8 mouse cellular contexts compared by ENCODE assay signal in the genomic region with DNA sequence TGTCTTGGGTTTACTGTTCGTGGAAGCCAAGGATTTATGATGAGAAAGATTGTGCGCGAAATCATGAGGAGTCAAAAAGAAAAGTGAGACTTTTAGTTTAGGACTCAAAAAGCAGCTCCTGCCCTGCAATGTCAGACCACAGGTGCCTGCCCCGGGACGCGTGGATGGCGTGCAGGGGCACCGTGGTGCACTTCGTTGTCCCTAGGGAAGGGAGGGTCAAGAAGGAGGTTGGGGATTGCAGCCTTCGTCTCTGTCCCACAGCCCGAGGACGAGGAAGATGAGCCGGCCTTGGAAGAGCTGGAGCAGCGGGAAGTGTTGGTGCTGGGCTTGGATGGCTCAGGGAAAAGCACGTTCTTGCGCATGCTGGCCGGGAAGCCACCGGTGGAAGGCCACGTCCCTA. TPM values are rescaled to one million over a fixed set of nuclear protein-coding genes. Genes with fewer than 3 reads are reported as not detected.
DNase-seq lines count a peak whose midpoint lies in the region; ATAC-seq and TF ChIP-seq lines count a peak whose summit lies in the region.

No protein-coding gene starts in this region.

- peaks cover 38% of the 10 kb centered on the region for H3K36me3 ChIP-seq in heart, embryonic 14.5 days (ENCODE audit: control insufficient read depth, insufficient read depth, low read length)
- peaks cover 3% of the 10 kb centered on the region; the same call in 1 of the 2 replicates for H3K36me3 ChIP-seq in ES-E14 (ENCODE audit: control insufficient read depth, insufficient read depth, low read length, poor library complexity, severe bottlenecking)
- peaks cover 38% of the 10 kb centered on the region for H3K36me3 ChIP-seq in forebrain, embryonic 13.5 days (ENCODE audit: poor library complexity, severe bottlenecking)
- peaks cover 13% of the 10 kb centered on the region for H3K36me3 ChIP-seq in liver, embryonic 13.5 days

- H3K4me2 ChIP-seq in heart, embryonic 14.5 days (ENCODE audit: low read length), result peak overlapping the region; percentile 95
- peak overlapping the region; percentile 76 for H3K4me2 ChIP-seq in forebrain, embryonic 13.5 days
- peak overlapping the region; percentile 83 for H3K4me2 ChIP-seq in liver, embryonic 13.5 days

- H3K27me3 ChIP-seq in heart, embryonic 14.5 days (ENCODE audit: control insufficient read depth, insufficient read depth, low read length), result no peaks in the 10 kb centered on the region
- H3K27me3 ChIP-seq in forebrain, embryonic 13.5 days, result peaks cover 8% of the 10 kb centered on the region; the same call in 1 of the 2 replicates
- H3K27me3 ChIP-seq in liver, embryonic 13.5 days, result no peaks in the 10 kb centered on the region

- peak overlapping the region; percentile 85 to 90 for H3K4me3 ChIP-seq in heart, embryonic 14.5 days (ENCODE audit: control insufficient read depth in 1 of 2, insufficient read depth in 1 of 2, low read depth in 1 of 2, low read length in 2 of 2)
- peak overlapping the region; percentile 89 to 92 for H3K4me3 ChIP-seq in ES-E14 (ENCODE audit: insufficient read depth in 1 of 2, low read depth in 1 of 2, low read length in 2 of 2, poor library complexity in 1 of 2, severe bottlenecking in 1 of 2)
- peak overlapping the region; percentile 99 for H3K4me3 ChIP-seq in forebrain, embryonic 13.5 days
- H3K4me3 ChIP-seq in liver, embryonic 13.5 days (replicated peaks), result peak overlapping the region; percentile 71

- peak overlapping the region; percentile 91 for H3K9ac ChIP-seq in heart, embryonic 14.5 days (ENCODE audit: low read length)
- H3K9ac ChIP-seq in ES-E14 (ENCODE audit: insufficient read depth, low read depth, low read length, poor library complexity, severe bottlenecking), result peak overlapping the region; percentile 93
- H3K9ac ChIP-seq in forebrain, embryonic 13.5 days, result peak overlapping the region; percentile 94
- H3K9ac ChIP-seq in liver, embryonic 13.5 days, result peak overlapping the region; percentile 75

- peak overlapping the region; percentile 61 to 78 for H3K27ac ChIP-seq in heart, embryonic 14.5 days (replicated peaks in 1 of 2; ENCODE audit: control insufficient read depth in 1 of 2, insufficient read depth in 1 of 2, low read depth in 2 of 2, low read length in 2 of 2)
- H3K27ac ChIP-seq in ES-E14 (ENCODE audit: insufficient read depth, low read depth, low read length, poor library complexity, severe bottlenecking), result no peak overlapping the region
- no peak overlapping the region; the same call in 1 of the 2 replicates for H3K27ac ChIP-seq in forebrain, embryonic 13.5 days
- peak overlapping the region; percentile 31 for H3K27ac ChIP-seq in liver, embryonic 13.5 days

- no peak for ATAC-seq in heart, embryonic 14.5 days (ENCODE audit: insufficient number of reproducible peaks, insufficient read depth, low FRiP score, low read depth)
- ATAC-seq in forebrain, embryonic 13.5 days, result peak; percentile 9; the same call in 1 of the 2 replicates
- ATAC-seq in liver, embryonic 13.5 days (ENCODE audit: low read depth), result no peak
- no peak for ATAC-seq in megakaryocyte-erythroid progenitor cell, adult 5-6 weeks (replicated peaks; ENCODE audit: low FRiP score, low TSS enrichment, poor library complexity, severe bottlenecking)

- peaks cover 3 to 20% of the 10 kb centered on the region in 2 experiments for H3K4me1 ChIP-seq in heart, embryonic 14.5 days (ENCODE audit: control insufficient read depth in 2 of 2, insufficient read depth in 2 of 2, low read length in 2 of 2)
- peaks cover 2 to 9% of the 10 kb centered on the region in 2 experiments; a peak in 1 of 4 replicates for H3K4me1 ChIP-seq in ES-E14 (ENCODE audit: control insufficient read depth in 2 of 2, insufficient read depth in 2 of 2, low read length in 2 of 2, poor library complexity in 1 of 2)
- H3K4me1 ChIP-seq in forebrain, embryonic 13.5 days, result peaks cover 31% of the 10 kb centered on the region
- peaks cover 43% of the 10 kb centered on the region for H3K4me1 ChIP-seq in liver, embryonic 13.5 days (replicated peaks)

- H3K9me3 ChIP-seq in heart, embryonic 14.5 days (ENCODE audit: control insufficient read depth, low read length), result no peaks in the 10 kb centered on the region
- H3K9me3 ChIP-seq in ES-E14 (ENCODE audit: control insufficient read depth, insufficient read depth, low read depth, low read length), result no peaks in the 10 kb centered on the region
- H3K9me3 ChIP-seq in forebrain, embryonic 13.5 days (replicated peaks), result no peaks in the 10 kb centered on the region
- H3K9me3 ChIP-seq in liver, embryonic 13.5 days (replicated peaks), result no peaks in the 10 kb centered on the region

- WGBS in heart, embryonic 14.5 days, result 1% methylated on average over 19 of the region's 19 CpGs
- 4% methylated on average over 19 of the region's 19 CpGs for WGBS in forebrain, embryonic 13.5 days
- WGBS in liver, embryonic 13.5 days (ENCODE audit: insufficient replicate concordance), result 5% methylated on average over 19 of the region's 19 CpGs

- no peak for DNase-seq in heart, postnatal 4 days
- no peak for DNase-seq in ES-E14 (ENCODE audit: low read depth, low spot score)
- no peak for DNase-seq in liver, embryonic 13.5 days
- DNase-seq in natural killer cell, adult 2 months (ENCODE audit: low spot score in 2 of 2), result no peak
- no peak for DNase-seq in yolk sac, embryonic 10.5 days (ENCODE audit: low spot score)

- in situ Hi-C loops in ES-E14 (cut with MboI; ENCODE audit: low sequenced_read_pairs in 2 of 2, unreplicated experiment in 2 of 2), result no loop called here

TF ChIP-seq in ES-E14, 5 proteins besides CTCF, POLR2A, EP300 and RAD21:
- TF ChIP-seq ZC3H11A (IDR thresholded peaks at IDR 0.05; ENCODE audit: borderline replicate concordance, low read depth, low read length), result no peak
- no peak for TF ChIP-seq HCFC1 (IDR thresholded peaks at IDR 0.05; ENCODE audit: borderline replicate concordance, insufficient read depth, low read length)
- no peak for TF ChIP-seq ZNF384 (IDR thresholded peaks at IDR 0.05; ENCODE audit: low read depth, low read length)
- no peak for TF ChIP-seq CHD2 (IDR thresholded peaks at IDR 0.05; ENCODE audit: low read depth, low read length)
- TF ChIP-seq MAFK (IDR thresholded peaks at IDR 0.05; ENCODE audit: insufficient read depth, low read depth, low read length), result no peak

RNA-seq across cellular contexts. Expression of gene Arl10, which starts 0.7 kb away (rescaled TPM):
- 16.1 and 19.2 TPM in 2 replicates for polyA plus RNA-seq in heart, embryonic 14.5 days (2014; fragmentation: Nextera tagmentation; extraction: Ambion mirVana)
- 10 to 100 TPM; 13.3 to 13.7 TPM for total RNA-seq in heart, postnatal 4 days (2021)
- 38.3 and 51.0 TPM in 2 replicates for total RNA-seq in ES-E14 (2012; rRNA removed)
- 52.1 and 53.5 TPM in 2 replicates for polyA plus RNA-seq in forebrain, embryonic 13.5 days (2015; fragmentation: Nextera tagmentation; extraction: Ambion mirVana)
- 9.0 and 9.2 TPM in 2 replicates for polyA plus RNA-seq in liver, embryonic 13.5 days (2015; fragmentation: Nextera tagmentation; extraction: Ambion mirVana)
- 9.0 and 16.5 TPM in 2 replicates for total RNA-seq in megakaryocyte-erythroid progenitor cell, adult 5-6 weeks (2014; fragmentation: Nextera tagmentation)
- not detected in 2 replicates for total RNA-seq in megakaryocyte-erythroid progenitor cell, adult 5-6 weeks (2017)

RNA-seq across cellular contexts. Expression of gene 4833439L19Rik, which starts 10.3 kb away (rescaled TPM):
- polyA plus RNA-seq in heart, embryonic 14.5 days (2014; fragmentation: Nextera tagmentation; extraction: Ambion mirVana), result 123 and 128 TPM in 2 replicates
- total RNA-seq in heart, postnatal 4 days (2021), result 10 to 100 TPM; 83.7 to 87.2 TPM
- 48.0 and 52.8 TPM in 2 replicates for total RNA-seq in ES-E14 (2012; rRNA removed)
- polyA plus RNA-seq in forebrain, embryonic 13.5 days (2015; fragmentation: Nextera tagmentation; extraction: Ambion mirVana), result 262 and 276 TPM in 2 replicates
- polyA plus RNA-seq in liver, embryonic 13.5 days (2015; fragmentation: Nextera tagmentation; extraction: Ambion mirVana), result 53.0 and 60.1 TPM in 2 replicates
- 46.8 and 49.8 TPM in 2 replicates for total RNA-seq in megakaryocyte-erythroid progenitor cell, adult 5-6 weeks (2014; fragmentation: Nextera tagmentation)
- total RNA-seq in megakaryocyte-erythroid progenitor cell, adult 5-6 weeks (2017), result 17.8 and 35.2 TPM in 2 replicates

RNA-seq across cellular contexts. Expression of gene Nop16, which starts 14.4 kb away (rescaled TPM):
- 46.5 and 48.9 TPM in 2 replicates for polyA plus RNA-seq in heart, embryonic 14.5 days (2014; fragmentation: Nextera tagmentation; extraction: Ambion mirVana)
- total RNA-seq in heart, postnatal 4 days (2021), result 10 to 100 TPM; 21.8 to 21.9 TPM
- 53.2 and 65.5 TPM in 2 replicates for total RNA-seq in ES-E14 (2012; rRNA removed)
- 59.6 and 66.2 TPM in 2 replicates for polyA plus RNA-seq in forebrain, embryonic 13.5 days (2015; fragmentation: Nextera tagmentation; extraction: Ambion mirVana)
- polyA plus RNA-seq in liver, embryonic 13.5 days (2015; fragmentation: Nextera tagmentation; extraction: Ambion mirVana), result 74.9 and 84.5 TPM in 2 replicates
- 57.6 and 76.1 TPM in 2 replicates for total RNA-seq in megakaryocyte-erythroid progenitor cell, adult 5-6 weeks (2014; fragmentation: Nextera tagmentation)
- 66.3 and 124 TPM in 2 replicates for total RNA-seq in megakaryocyte-erythroid progenitor cell, adult 5-6 weeks (2017)

RNA-seq across cellular contexts. Expression of gene Higd2a, which starts 14.5 kb away (rescaled TPM):
- polyA plus RNA-seq in heart, embryonic 14.5 days (2014; fragmentation: Nextera tagmentation; extraction: Ambion mirVana), result 318 and 319 TPM in 2 replicates
- 100 to 1,000 TPM; 224 to 238 TPM for total RNA-seq in heart, postnatal 4 days (2021)
- 108 and 156 TPM in 2 replicates for total RNA-seq in ES-E14 (2012; rRNA removed)
- 204 and 209 TPM in 2 replicates for polyA plus RNA-seq in forebrain, embryonic 13.5 days (2015; fragmentation: Nextera tagmentation; extraction: Ambion mirVana)
- 117 and 118 TPM in 2 replicates for polyA plus RNA-seq in liver, embryonic 13.5 days (2015; fragmentation: Nextera tagmentation; extraction: Ambion mirVana)
- total RNA-seq in megakaryocyte-erythroid progenitor cell, adult 5-6 weeks (2014; fragmentation: Nextera tagmentation), result 101 and 117 TPM in 2 replicates
- 24.4 and 40.6 TPM in 2 replicates for total RNA-seq in megakaryocyte-erythroid progenitor cell, adult 5-6 weeks (2017)

RNA-seq across cellular contexts. Expression of gene Cltb, which starts 35.7 kb away (rescaled TPM):
- polyA plus RNA-seq in heart, embryonic 14.5 days (2014; fragmentation: Nextera tagmentation; extraction: Ambion mirVana), result 37.9 and 45.0 TPM in 2 replicates
- total RNA-seq in heart, postnatal 4 days (2021), result 10 to 100 TPM; 90.0 to 96.8 TPM
- total RNA-seq in ES-E14 (2012; rRNA removed), result 49.5 and 75.1 TPM in 2 replicates
- polyA plus RNA-seq in forebrain, embryonic 13.5 days (2015; fragmentation: Nextera tagmentation; extraction: Ambion mirVana), result 57.2 and 60.3 TPM in 2 replicates
- polyA plus RNA-seq in liver, embryonic 13.5 days (2015; fragmentation: Nextera tagmentation; extraction: Ambion mirVana), result 51.0 and 54.2 TPM in 2 replicates
- total RNA-seq in megakaryocyte-erythroid progenitor cell, adult 5-6 weeks (2014; fragmentation: Nextera tagmentation), result 12.1 and 15.2 TPM in 2 replicates
- 20.0 and 26.3 TPM in 2 replicates for total RNA-seq in megakaryocyte-erythroid progenitor cell, adult 5-6 weeks (2017)

Comparison
In these comparisons a context has a peak if more than half of its experiments do, and no peak if none do; other contexts are left out.
1. H3K27ac ChIP-seq: peak in heart, embryonic 14.5 days (2 of 2) and liver, embryonic 13.5 days (single experiment); none in ES-E14 (single experiment) and forebrain, embryonic 13.5 days (single experiment).
2. Peak in every context shown above with its lines, with median percentiles within 50 percentile points of each other: H3K4me2 ChIP-seq, H3K4me3 ChIP-seq and H3K9ac ChIP-seq.